Mouse (Mus musculus): ENCODE measurements around the gene Gm21882. TPM values are rescaled to one million over a fixed set of nuclear protein-coding genes. Genes with fewer than 3 reads are reported as not detected.
"Not testable (repeated sequence)": the region's sequence is repeated elsewhere in the genome, so short reads cannot be mapped to it uniquely, and the experiment has no call there.

The Gm21882 gene
- not detected in 2 replicates for polyA plus RNA-seq (2014; fragmentation: Nextera tagmentation; extraction: Ambion mirVana)

DNA sequence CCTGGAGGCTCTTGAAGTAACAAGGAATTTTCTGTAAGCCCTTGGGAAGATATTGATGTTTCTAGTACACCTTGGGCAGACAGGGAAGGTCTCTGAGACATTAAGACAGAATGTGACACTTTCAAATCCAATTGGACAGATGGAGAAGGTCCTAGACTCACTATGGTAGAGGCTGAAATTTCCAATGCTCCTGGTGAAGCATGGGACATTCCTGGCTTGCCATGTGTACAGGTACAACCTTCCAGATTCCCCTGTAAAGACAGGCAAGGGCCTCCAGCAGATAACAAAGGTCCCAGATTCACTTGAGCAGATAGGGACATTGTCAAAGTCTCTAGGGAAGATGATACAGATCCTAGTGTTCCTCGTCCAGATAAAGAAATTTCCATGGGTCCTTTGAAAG lies at the start of gene Gm21882:
Gene Gm21882 (minus strand): TSS at position 101 of the 400 bp plus-strand sequence.
- not testable (repeated sequence) for H3K9me3 ChIP-seq (ENCODE audit: control insufficient read depth, low read depth, low read length); H3K36me3 ChIP-seq (ENCODE audit: control insufficient read depth, insufficient read depth, low read length); ATAC-seq (ENCODE audit: insufficient number of reproducible peaks, insufficient read depth, low FRiP score, low read depth); H3K4me2 ChIP-seq (replicated peaks; ENCODE audit: low read depth, low read length); H3K4me1 ChIP-seq (ENCODE audit: control insufficient read depth, insufficient read depth, low read length); H3K4me3 ChIP-seq (ENCODE audit: low read depth, low read length); H3K9ac ChIP-seq (replicated peaks; ENCODE audit: low read depth, low read length); H3K27ac ChIP-seq (ENCODE audit: low read length); H3K27me3 ChIP-seq (ENCODE audit: control insufficient read depth, insufficient read depth, low read length)
- 100% methylated on average over 1 of the region's 1 CpGs for WGBS

Other genes starting within 250 kb of the Gm21882 start
- gene Gm21865, start 64.6 kb downstream of the Gm21882 start, polyA plus RNA-seq (2014; fragmentation: Nextera tagmentation; extraction: Ambion mirVana): not detected in 2 replicates

All from stomach, embryonic 14.5 days (tissue).